Mouse (Mus musculus) layer of hippocampus, adult 2 months (tissue): ENCODE measurements around the gene Ppm1l. TPM values are rescaled to one million over a fixed set of nuclear protein-coding genes. Genes with fewer than 3 reads are reported as not detected.
A peak's percentile ranks its signal among the peaks of the same experiment; 100 is the strongest.

Source experiments
- DNase-seq, 2 experiments: peaks; one replicate each; pipeline ENCODE4 v3.0.0; 2022; ENCODE audit warnings: low spot score in 2 of 2
- H3K27ac ChIP-seq: fragments of 200-600 bp; 2 replicates; pipeline ENCODE4 v1.8.1; 2022
- H3K4me3 ChIP-seq: fragments of 200-600 bp; 2 replicates; pipeline ENCODE4 v1.8.1; 2022; ENCODE audit warnings: mild to moderate bottlenecking
- CTCF ChIP-seq: fragments of 200-600 bp; conservative IDR thresholded peaks from 2 replicates; pipeline ENCODE4 v1.8.1; 2022; ENCODE audit warnings: antibody characterized with exemption, mild to moderate bottlenecking, moderate library complexity
- total RNA-seq, 2 experiments: library from RNA; stranded (reverse); gene quantifications; 2 replicates each; pipeline ENCODE4 v1.2.3; 2021

Ppm1l gene
- total RNA-seq, 2 experiments from 2014 or later, result 49.7 to 51.1 TPM

GRCm38 (mm10) chr3:69509411-69509952 is 192.8 kb downstream of the Ppm1l start:
- H3K4me3 ChIP-seq, result no peak overlapping the region

GRCm38 (mm10) chr3:69511881-69512280 is 195.2 kb downstream of the Ppm1l start:
- TF ChIP-seq CTCF, result no peak
- H3K27ac ChIP-seq, result no peak overlapping the region
- no peak for DNase-seq

More at GRCm38 (mm10) chr3:69509411-69509952, 192.8 kb downstream of the Ppm1l start:
- no peak for DNase-seq
- no peak for TF ChIP-seq CTCF
- no peak overlapping the region for H3K27ac ChIP-seq

GRCm38 (mm10) chr3:69512402-69512801 is 195.7 kb downstream of the Ppm1l start:
- Histone ChIP-seq H3K4me3 (no peak overlapping the region), H3K27ac (0 out of 2 replicates have a peak overlapping the region, but pooled peaks have one; percentile 39)
- TF ChIP-seq CTCF, result no peak
- no peak for DNase-seq

More at GRCm38 (mm10) chr3:69511881-69512280, 195.2 kb downstream of the Ppm1l start:
- H3K4me3 ChIP-seq, result no peak overlapping the region

GRCm38 (mm10) chr3:69515730-69516350 is 199.2 kb downstream of the Ppm1l start:
- Histone ChIP-seq H3K4me3 (no peak overlapping the region), H3K27ac (no peak overlapping the region; the same call in 1 of the 2 replicates)
- DNase-seq, result no peak
- no peak for TF ChIP-seq CTCF

- peak overlapping the region; percentile 37; the same call in 1 of the 2 replicates for H3K27ac ChIP-seq
- DNase-seq, result no peak
- TF ChIP-seq CTCF, result no peak
- no peak overlapping the region for H3K4me3 ChIP-seq
Measured at GRCm38 (mm10) chr3:69519188-69519587, 202.5 kb downstream of the Ppm1l start.

- Histone ChIP-seq H3K27ac (peak overlapping the region; percentile 37), H3K4me3 (no peak overlapping the region)
- DNase-seq, result no peak
- no peak for TF ChIP-seq CTCF
Measured at GRCm38 (mm10) chr3:69519789-69520558, 203.3 kb downstream of the Ppm1l start.

- Histone ChIP-seq H3K4me3 (no peak overlapping the region), H3K27ac (no peak overlapping the region)
- no peak for DNase-seq
- TF ChIP-seq CTCF, result no peak
Measured at GRCm38 (mm10) chr3:69522270-69522669, 205.6 kb downstream of the Ppm1l start.

GRCm38 (mm10) chr3:69524356-69525071 is 207.9 kb downstream of the Ppm1l start:
- Histone ChIP-seq H3K27ac (peak overlapping the region; percentile 24), H3K4me3 (no peak overlapping the region)
- no peak for DNase-seq
- no peak for TF ChIP-seq CTCF

GRCm38 (mm10) chr3:69525072-69525529 is 208.4 kb downstream of the Ppm1l start:
- TF ChIP-seq CTCF, result no peak
- Histone ChIP-seq H3K4me3 (no peak overlapping the region), H3K27ac (peak overlapping the region; percentile 24)
- no peak for DNase-seq

GRCm38 (mm10) chr3:69527384-69527783 is 210.7 kb downstream of the Ppm1l start:
- no peak for DNase-seq

GRCm38 (mm10) chr3:69529576-69529975 is 212.9 kb downstream of the Ppm1l start:
- Histone ChIP-seq H3K4me3 (no peak overlapping the region), H3K27ac (no peak overlapping the region)
- DNase-seq, result no peak
- no peak for TF ChIP-seq CTCF

More at GRCm38 (mm10) chr3:69527384-69527783, 210.7 kb downstream of the Ppm1l start:
- no peak for TF ChIP-seq CTCF
- H3K4me3 ChIP-seq, result no peak overlapping the region
- no peak overlapping the region for H3K27ac ChIP-seq

- no peak for DNase-seq
- H3K27ac ChIP-seq, result no peak overlapping the region
Measured at GRCm38 (mm10) chr3:69531511-69531910, 214.8 kb downstream of the Ppm1l start.

More at GRCm38 (mm10) chr3:69531511-69531910, 214.8 kb downstream of the Ppm1l start:
- no peak overlapping the region for H3K4me3 ChIP-seq
- no peak for TF ChIP-seq CTCF
